Mouse (Mus musculus): ENCODE data around the gene Six5. TPM values are rescaled to one million over a fixed set of nuclear protein-coding genes. Genes with fewer than 3 reads are reported as not detected.
A peak's percentile ranks its signal among the peaks of the same experiment; 100 is the strongest.

The Six5 gene
- total and polyA plus RNA-seq, 3 experiments, result 3.0 to 7.7 TPM; not detected in 1

- Histone ChIP-seq H3K27ac (ENCODE audit: control insufficient read depth, low read depth, low read length) (peak overlapping the region; percentile 3), H3K79me2 (ENCODE audit: control insufficient read depth, insufficient read depth, low read length, poor library complexity) (peaks cover 9% of the 10 kb centered on the region), H3K9ac (ENCODE audit: control insufficient read depth, low read depth, low read length, poor library complexity, severe bottlenecking) (peak overlapping the region; percentile 84), H3K9me3 (replicated peaks; ENCODE audit: insufficient read depth, low read length) (no peaks in the 10 kb centered on the region), H3K4me1 (ENCODE audit: control insufficient read depth in 1 of 2, insufficient read depth in 2 of 2, low read length in 2 of 2) (peaks cover 4 to 20% of the 10 kb centered on the region in 2 experiments), H3K36me3 (ENCODE audit: control insufficient read depth in 1 of 2, insufficient read depth in 2 of 2, low read length in 2 of 2) (peaks cover 0 to 11% of the 10 kb centered on the region in 2 experiments; a peak in 2 of 4 replicates), H3K4me3 (ENCODE audit: control insufficient read depth in 1 of 2, insufficient read depth in 1 of 2, low read depth in 2 of 2, low read length in 2 of 2) (peak overlapping the region; percentile 70 to 95), H3K27me3 (ENCODE audit: control insufficient read depth in 1 of 2, insufficient read depth in 2 of 2, low read length in 2 of 2) (no peaks in the 10 kb centered on the region)
- TF ChIP-seq CHD1 (IDR thresholded peaks at IDR 0.05; ENCODE audit: low read depth, low read length) (0 out of 2 replicates have a peak, but pooled peaks have one; percentile 16), MXI1 (IDR thresholded peaks at IDR 0.05; ENCODE audit: low read depth, low read length) (no peak)
- DNase-seq (ENCODE audit: low read depth, low spot score), result no peak
These were observed 17.8 kb upstream of the Six5 start for GRCm38 (mm10) chr7:19076586-19076991.

GRCm38 (mm10) chr7:19077761-19078160 lies 16.6 kb upstream of the Six5 start:
- Histone ChIP-seq H3K27ac (ENCODE audit: control insufficient read depth, low read depth, low read length) (peak overlapping the region; percentile 17; the same call in 1 of the 2 replicates), H3K4me3 (ENCODE audit: control insufficient read depth in 1 of 2, insufficient read depth in 1 of 2, low read depth in 2 of 2, low read length in 2 of 2) (peak overlapping the region; percentile 28 to 70), H3K36me3 (ENCODE audit: control insufficient read depth in 1 of 2, insufficient read depth in 2 of 2, low read length in 2 of 2) (peaks cover 0 to 11% of the 10 kb centered on the region in 2 experiments; a peak in 2 of 4 replicates), H3K27me3 (ENCODE audit: control insufficient read depth in 1 of 2, insufficient read depth in 2 of 2, low read length in 2 of 2) (no peaks in the 10 kb centered on the region), H3K4me1 (ENCODE audit: control insufficient read depth in 1 of 2, insufficient read depth in 2 of 2, low read length in 2 of 2) (peaks cover 4 to 20% of the 10 kb centered on the region in 2 experiments), H3K9ac (ENCODE audit: control insufficient read depth, low read depth, low read length, poor library complexity, severe bottlenecking) (peak overlapping the region; percentile 11; the same call in 1 of the 2 replicates), H3K79me2 (ENCODE audit: control insufficient read depth, insufficient read depth, low read length, poor library complexity) (peaks cover 9% of the 10 kb centered on the region), H3K9me3 (replicated peaks; ENCODE audit: insufficient read depth, low read length) (no peaks in the 10 kb centered on the region)
- 0 out of 2 replicates have a peak, but pooled peaks have one; percentile 49 for TF ChIP-seq MYC (IDR thresholded peaks at IDR 0.05; ENCODE audit: low read depth, low read length)
- TF ChIP-seq MXI1 (IDR thresholded peaks at IDR 0.05; ENCODE audit: low read depth, low read length), result peak; percentile 41; the same call in 1 of the 2 replicates
- TF ChIP-seq ZMIZ1 (IDR thresholded peaks at IDR 0.05; ENCODE audit: low read depth, low read length), result no peak
- TF ChIP-seq BHLHE40 (IDR thresholded peaks at IDR 0.05; ENCODE audit: borderline replicate concordance, low read depth, low read length), result peak; percentile 88
- no peak for TF ChIP-seq ZKSCAN1 (IDR thresholded peaks at IDR 0.05; ENCODE audit: low read depth, low read length)
- no peak for TF ChIP-seq RAD21 (IDR thresholded peaks at IDR 0.05; ENCODE audit: low read depth, low read length)
- peak; percentile 71 for TF ChIP-seq SIN3A (IDR thresholded peaks at IDR 0.05; ENCODE audit: low read length)
- 0 out of 2 replicates have a peak, but pooled peaks have one; percentile 19 for TF ChIP-seq NELFE (IDR thresholded peaks at IDR 0.05; ENCODE audit: low read depth, low read length)
- TF ChIP-seq MAFK (IDR thresholded peaks at IDR 0.05; ENCODE audit: borderline replicate concordance, low read depth, low read length), result peak; percentile 94
- 0 out of 2 replicates have a peak, but pooled peaks have one; percentile 19 for TF ChIP-seq KAT2A (conservative IDR thresholded peaks at IDR 0.05; ENCODE audit: low read depth, low read length)
- TF ChIP-seq GABPA (IDR thresholded peaks at IDR 0.05; ENCODE audit: low read depth, low read length), result no peak
- no peak for TF ChIP-seq CTCF (IDR thresholded peaks at IDR 0.05 in 2 of 3, conservative IDR thresholded peaks at IDR 0.05 in 1 of 3; ENCODE audit: control insufficient read depth in 1 of 3, insufficient read depth in 1 of 3, low read depth in 2 of 3, low read length in 3 of 3, poor library complexity in 1 of 3, severe bottlenecking in 1 of 3)
- 0 out of 2 replicates have a peak, but pooled peaks have one; percentile 25 for TF ChIP-seq TBP (IDR thresholded peaks at IDR 0.05; ENCODE audit: low read depth, low read length)
- peak; percentile 86 for TF ChIP-seq ETS1 (IDR thresholded peaks at IDR 0.05; ENCODE audit: low read depth, low read length)
- peak; percentile 95 for TF ChIP-seq RCOR1 (IDR thresholded peaks at IDR 0.05; ENCODE audit: low read depth, low read length)
- peak; percentile 60 for TF ChIP-seq TCF12 (IDR thresholded peaks at IDR 0.05; ENCODE audit: low read depth, low read length)
- TF ChIP-seq MYB (IDR thresholded peaks at IDR 0.05; ENCODE audit: low read depth, low read length), result no peak
- TF ChIP-seq POLR2A (IDR thresholded peaks at IDR 0.05; ENCODE audit: control insufficient read depth in 1 of 2, insufficient read depth in 1 of 2, low read depth in 1 of 2, low read length in 2 of 2, poor library complexity in 1 of 2), result peak in 1 of 2 experiments; percentile 36; a peak in 1 of 4 replicates
- no peak for TF ChIP-seq SMC3 (IDR thresholded peaks at IDR 0.05; ENCODE audit: low read depth, low read length)
- peak; percentile 77 to 85 for TF ChIP-seq EP300 (IDR thresholded peaks at IDR 0.05; ENCODE audit: low read depth in 1 of 2, low read length in 2 of 2)
- TF ChIP-seq USF1 (IDR thresholded peaks at IDR 0.05; ENCODE audit: low read depth, low read length), result no peak
- peak; percentile 95 for TF ChIP-seq MAZ (IDR thresholded peaks at IDR 0.05; ENCODE audit: low read depth, low read length)
- peak; percentile 91 for DNase-seq (ENCODE audit: low read depth, low spot score)
